Mouse (Mus musculus) small intestine, adult 2 months (tissue): ENCODE results near the gene Akr1c14. TPM values are rescaled to one million over a fixed set of nuclear protein-coding genes. Genes with fewer than 3 reads are reported as not detected.
"Not testable (repeated sequence)": the region's sequence is repeated elsewhere in the genome, so short reads cannot be mapped to it uniquely, and the experiment has no call there.

Experiments
- H3K27ac ChIP-seq: fragments of 200-500 bp; 2 replicates; pipeline ENCODE4 v1.5.1; 2012; ENCODE audit warnings: low read depth, low read length, control low read depth, inconsistent platforms; ENCODE audit not compliant: insufficient read depth
- H3K27me3 ChIP-seq: fragments of 200-500 bp; 2 replicates; pipeline ENCODE4 v1.6.1; 2012; ENCODE audit warnings: mild to moderate bottlenecking, moderate library complexity, low read length, inconsistent platforms; ENCODE audit not compliant: control insufficient read depth, insufficient read depth
- H3K36me3 ChIP-seq: fragments of 200-500 bp; 2 replicates; pipeline ENCODE4 v1.6.1; 2012; ENCODE audit warnings: mild to moderate bottlenecking, low read length, control low read depth, inconsistent platforms; ENCODE audit not compliant: control insufficient read depth, insufficient read depth
- H3K4me1 ChIP-seq: fragments of 200-500 bp; 2 replicates; pipeline ENCODE4 v1.6.1; 2012; ENCODE audit warnings: low read length, inconsistent platforms, mixed read lengths; ENCODE audit not compliant: control insufficient read depth, insufficient read depth, insufficient read length
- H3K4me3 ChIP-seq: fragments of 200-500 bp; 2 replicates; pipeline ENCODE4 v1.5.1; 2012; ENCODE audit warnings: low read depth, mild to moderate bottlenecking, control low read depth, inconsistent platforms, low read length, moderate library complexity
- CTCF ChIP-seq: fragments of 200-500 bp; IDR thresholded peaks from 2 replicates; pipeline ENCODE4 v1.5.1; 2012; ENCODE audit warnings: low read depth, mild to moderate bottlenecking, control low read depth, inconsistent platforms, low read length, moderate library complexity, mixed read lengths; ENCODE audit not compliant: insufficient replicate concordance, insufficient read length; ENCODE audit errors: extremely low read depth
- POLR2A ChIP-seq: fragments of 200-500 bp; IDR thresholded peaks from 2 replicates; pipeline ENCODE4 v1.6.1; 2012; ENCODE audit warnings: low read depth, mild to moderate bottlenecking, control low read depth, inconsistent platforms, low read length, moderate library complexity
- WGBS: fragments of 180-500 bp; shearing (Covaris S2); methylation state at CpG from one replicate; pipeline ENCODE4 v1.1.7; 2018; 5-methylcytosine and 5-hydroxymethylcytosine counted together
- polyA plus RNA-seq: library from polyadenylated mRNA; depleted of rRNA; stranded (reverse); fragments of >200 nt; gene quantifications from 2 replicates; pipeline ENCODE4 v1.2.3, GENCODE M21; 2012

The Akr1c14 gene
- polyA plus RNA-seq, 1 experiment, result 0.44 TPM

DNA sequence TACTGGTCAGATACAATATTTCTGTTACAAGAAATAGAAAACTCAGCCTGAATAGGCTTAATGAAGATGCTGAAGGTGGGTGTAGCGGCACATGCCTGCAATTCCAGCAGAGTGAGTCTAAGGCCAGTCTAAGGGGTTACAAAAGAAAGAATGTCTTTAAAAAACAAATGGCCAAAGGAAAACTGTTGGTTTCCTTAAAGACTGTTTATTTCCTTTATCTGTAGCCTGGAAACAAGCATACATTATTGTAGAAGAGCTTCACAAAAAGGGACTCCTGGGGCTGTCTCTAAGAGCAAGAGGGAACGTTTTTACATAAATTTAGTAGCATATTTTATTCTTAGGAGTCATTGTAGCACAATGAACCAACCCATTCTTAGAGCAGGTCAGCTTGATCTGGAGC lies 2.0 kb upstream of the Akr1c14 start:
- TF ChIP-seq POLR2A (no peak), CTCF (no peak)
- H3K4me1 ChIP-seq, result peaks cover 4% of the 10 kb centered on the region; the same call in 1 of the 2 replicates
- no peaks in the 10 kb centered on the region for H3K27me3 ChIP-seq
- WGBS, result 75% methylated on average over 2 of the region's 2 CpGs
- H3K36me3 ChIP-seq, result no peaks in the 10 kb centered on the region
- no peak overlapping the region for H3K27ac ChIP-seq
- no peak overlapping the region for H3K4me3 ChIP-seq

DNA sequence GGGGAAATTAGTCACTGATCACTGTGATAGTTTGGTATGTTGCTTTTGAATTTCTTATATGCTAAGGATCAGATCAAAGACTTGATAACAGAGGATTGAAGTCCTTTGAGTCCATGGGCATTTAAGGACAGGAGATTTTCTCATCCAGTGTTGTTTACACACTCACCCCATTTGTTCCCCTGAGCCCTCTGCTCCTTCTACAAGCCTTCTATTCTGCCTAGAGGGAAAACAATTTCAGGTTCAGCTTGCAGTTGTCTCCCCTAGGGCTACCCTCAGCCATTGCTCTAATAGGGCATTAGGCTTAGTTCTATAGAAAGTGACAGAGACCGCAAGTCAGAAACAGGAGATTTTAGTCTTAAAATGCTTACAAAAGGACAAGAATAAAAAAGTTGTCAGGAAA lies 585 bp upstream of the Akr1c14 start:
- Histone ChIP-seq H3K4me1 (peaks cover 4% of the 10 kb centered on the region; the same call in 1 of the 2 replicates), H3K27ac (peak overlapping the region; percentile 45; the same call in 1 of the 2 replicates)
- TF ChIP-seq CTCF (no peak), POLR2A (no peak)

DNA sequence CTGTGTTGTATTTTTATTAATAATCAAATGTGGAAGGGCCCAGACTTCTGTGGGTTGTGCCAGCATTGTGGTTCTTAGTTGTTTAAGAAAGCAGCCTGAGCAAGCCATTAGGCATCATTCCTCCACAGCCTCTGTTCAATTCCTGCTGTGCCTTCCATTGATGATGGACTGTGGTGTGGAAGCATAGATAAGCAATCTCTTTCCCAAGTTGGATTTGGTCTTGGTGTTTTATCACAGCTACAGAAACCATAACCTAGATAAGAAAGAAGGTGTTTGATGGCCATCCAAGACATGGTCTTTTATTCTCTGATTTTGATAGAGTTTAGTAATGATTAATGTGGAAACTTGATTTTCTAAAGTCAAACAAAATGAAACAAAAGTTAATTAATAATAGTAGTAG lies 844 bp downstream of the Akr1c14 start:
- H3K27ac ChIP-seq, result no peak overlapping the region
- H3K4me1 ChIP-seq, result peaks cover 4% of the 10 kb centered on the region; the same call in 1 of the 2 replicates
- H3K36me3 ChIP-seq, result no peaks in the 10 kb centered on the region

More for the DNA sequence above, 585 bp upstream of the Akr1c14 start:
- 90% methylated on average over 1 of the region's 1 CpGs for WGBS
- no peaks in the 10 kb centered on the region for H3K36me3 ChIP-seq
- H3K4me3 ChIP-seq, result no peak overlapping the region
- H3K27me3 ChIP-seq, result no peaks in the 10 kb centered on the region

DNA sequence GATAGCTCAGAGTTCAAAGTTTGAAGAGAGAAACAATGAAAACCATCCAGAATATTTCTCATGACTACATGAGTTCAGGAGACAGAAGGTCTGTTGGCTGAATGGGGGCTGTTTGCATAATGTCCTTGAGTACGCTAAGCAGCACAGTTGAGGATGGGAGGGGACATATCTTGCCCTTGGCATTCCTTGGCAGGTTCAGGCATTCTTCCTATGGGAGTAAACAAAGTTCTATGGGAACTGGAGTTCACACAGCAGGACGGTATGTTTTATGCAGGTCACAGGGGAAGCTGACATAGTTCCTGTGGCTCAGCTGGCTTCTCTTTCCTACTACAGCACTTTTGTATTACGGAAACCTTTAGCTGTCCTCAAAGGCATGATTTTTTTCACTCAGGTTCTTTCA lies 6.6 kb downstream of the Akr1c14 start:
- Histone ChIP-seq H3K27ac (no peak overlapping the region), H3K4me3 (no peak overlapping the region), H3K4me1 (no peaks in the 10 kb centered on the region), H3K36me3 (no peaks in the 10 kb centered on the region), H3K27me3 (no peaks in the 10 kb centered on the region; the same call in 1 of the 2 replicates)
- TF ChIP-seq POLR2A, result no peak
- TF ChIP-seq CTCF, result no peak
- 77% methylated on average over 3 of the region's 3 CpGs for WGBS

More for the DNA sequence above, 844 bp downstream of the Akr1c14 start:
- H3K4me3 ChIP-seq, result no peak overlapping the region
- no peak for TF ChIP-seq POLR2A
- TF ChIP-seq CTCF, result no peak
- H3K27me3 ChIP-seq, result no peaks in the 10 kb centered on the region; the same call in 1 of the 2 replicates

DNA sequence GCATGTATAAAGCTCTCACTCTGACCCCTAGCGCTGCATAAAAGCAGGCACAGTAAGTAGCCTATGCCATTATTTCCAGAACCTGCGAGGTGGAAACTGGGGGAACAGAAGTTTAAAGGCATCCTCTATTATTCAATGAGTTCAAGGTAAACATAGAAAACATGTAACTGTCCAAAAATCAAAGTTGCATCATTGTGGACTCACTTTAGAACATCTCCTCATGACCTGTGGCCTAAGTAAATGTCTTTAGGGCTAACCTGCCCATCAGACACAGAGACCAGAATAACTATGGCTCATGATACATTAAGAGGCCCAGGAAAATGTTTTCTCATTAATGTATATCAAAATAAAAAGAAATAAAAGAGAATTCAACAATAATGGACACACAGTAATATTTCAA lies 7.4 kb downstream of the Akr1c14 start:
- Histone ChIP-seq H3K27ac (no peak overlapping the region), H3K4me1 (no peaks in the 10 kb centered on the region), H3K36me3 (no peaks in the 10 kb centered on the region), H3K4me3 (no peak overlapping the region), H3K27me3 (no peaks in the 10 kb centered on the region; the same call in 1 of the 2 replicates)
- no peak for TF ChIP-seq POLR2A
- no peak for TF ChIP-seq CTCF
- WGBS, result 91% methylated on average over 2 of the region's 2 CpGs

DNA sequence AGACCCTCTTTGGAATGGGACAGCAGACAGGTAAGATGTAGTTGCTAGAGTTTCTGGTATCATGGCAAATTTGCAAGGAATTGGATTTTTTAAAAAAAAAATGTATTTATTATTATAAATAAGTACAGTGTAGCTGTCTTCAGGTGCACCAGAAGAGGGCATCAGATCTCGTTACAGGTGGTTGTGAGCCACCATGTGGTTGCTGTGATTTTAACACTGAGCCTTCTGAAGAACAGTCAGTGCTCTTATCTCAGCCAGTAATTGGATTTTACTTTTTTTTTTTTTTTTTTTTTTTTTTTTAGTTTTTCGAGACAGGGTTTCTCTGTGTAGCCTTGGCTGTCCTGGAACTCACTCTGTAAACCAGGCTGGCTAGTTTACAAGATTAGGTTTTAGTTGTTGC lies 9.4 kb downstream of the Akr1c14 start:
- H3K27me3 ChIP-seq, H3K36me3 ChIP-seq, H3K4me3 ChIP-seq, H3K4me1 ChIP-seq, H3K27ac ChIP-seq: not testable (repeated sequence)
- 78% methylated on average over 2 of the region's 2 CpGs for WGBS

DNA sequence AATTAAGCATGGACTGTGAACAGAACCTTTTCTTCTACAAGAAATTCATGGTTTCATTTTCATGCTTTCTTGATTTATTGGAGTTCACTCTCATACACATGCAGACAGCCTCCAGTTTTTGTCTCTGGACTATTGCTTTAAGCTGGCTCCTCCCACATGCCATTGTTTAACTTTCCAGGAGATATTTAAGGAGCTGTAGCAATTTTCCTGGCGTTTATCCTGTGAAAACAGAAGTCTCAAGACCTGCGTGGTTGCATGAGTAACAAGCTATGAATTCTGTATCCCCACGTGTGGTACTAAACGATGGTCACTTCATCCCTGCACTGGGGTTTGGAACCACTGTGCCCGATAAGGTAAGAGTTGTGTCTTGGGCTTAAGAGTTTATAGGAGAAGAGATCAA lies 10.6 kb downstream of the Akr1c14 start:
- TF ChIP-seq POLR2A, result no peak
- no peak for TF ChIP-seq CTCF
- Histone ChIP-seq H3K4me1 (peaks cover 3% of the 10 kb centered on the region; the same call in 1 of the 2 replicates), H3K36me3 (peaks cover 4% of the 10 kb centered on the region; the same call in 1 of the 2 replicates), H3K4me3 (no peak overlapping the region; the same call in 1 of the 2 replicates), H3K27me3 (no peaks in the 10 kb centered on the region), H3K27ac (peak overlapping the region; percentile 88)
- WGBS, result 9% methylated on average over 5 of the region's 5 CpGs
